Mouse (Mus musculus): Measurements from ENCODE around the gene Mrgprf. TPM values are rescaled to one million over a fixed set of nuclear protein-coding genes. Genes with fewer than 3 reads are reported as not detected.

The Mrgprf gene
- polyA plus RNA-seq, 1 experiment from 2014 or later: 2.7 TPM

DNA sequence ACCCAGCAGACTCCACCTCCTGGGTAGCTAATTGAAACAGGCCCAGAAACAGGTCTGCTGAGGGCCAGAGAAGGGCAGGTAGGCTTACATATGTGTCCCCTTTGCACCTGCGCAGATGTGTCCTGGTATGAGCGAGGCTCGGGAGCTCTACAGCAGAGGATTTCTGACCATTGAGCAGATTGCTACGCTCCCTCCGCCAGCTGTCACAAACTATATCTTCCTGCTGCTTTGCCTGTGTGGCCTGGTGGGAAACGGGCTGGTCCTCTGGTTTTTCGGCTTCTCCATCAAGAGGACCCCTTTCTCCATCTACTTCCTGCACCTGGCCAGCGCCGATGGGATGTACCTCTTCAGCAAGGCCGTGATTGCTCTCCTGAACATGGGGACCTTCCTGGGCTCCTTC, 7.0 kb downstream of the Mrgprf start:
- Histone ChIP-seq H3K9ac (ENCODE audit: low read length) (no peak overlapping the region), H3K9me3 (replicated peaks; ENCODE audit: control insufficient read depth, low read length) (no peaks in the 10 kb centered on the region), H3K4me3 (ENCODE audit: low read depth, low read length) (no peak overlapping the region), H3K36me3 (ENCODE audit: control insufficient read depth, insufficient read depth, low read length) (no peaks in the 10 kb centered on the region), H3K27ac (ENCODE audit: low read depth, low read length) (no peak overlapping the region), H3K4me2 (ENCODE audit: low read length) (no peak overlapping the region), H3K27me3 (replicated peaks; ENCODE audit: control insufficient read depth, insufficient read depth, low read length) (no peaks in the 10 kb centered on the region), H3K4me1 (ENCODE audit: control insufficient read depth, insufficient read depth, low read length) (no peaks in the 10 kb centered on the region)
- ATAC-seq: no peak
- WGBS: 89% methylated on average over 10 of the region's 10 CpGs
- no peak for DNase-seq (ENCODE audit: low spot score)

GRCm38 (mm10) chr7:145308061-145308675, 7.5 kb downstream of the Mrgprf start:
- Histone ChIP-seq H3K27ac (ENCODE audit: low read depth, low read length) (no peak overlapping the region), H3K36me3 (ENCODE audit: control insufficient read depth, insufficient read depth, low read length) (no peaks in the 10 kb centered on the region), H3K9ac (ENCODE audit: low read length) (no peak overlapping the region), H3K4me2 (ENCODE audit: low read length) (no peak overlapping the region), H3K4me3 (ENCODE audit: low read depth, low read length) (no peak overlapping the region), H3K9me3 (replicated peaks; ENCODE audit: control insufficient read depth, low read length) (no peaks in the 10 kb centered on the region), H3K4me1 (ENCODE audit: control insufficient read depth, insufficient read depth, low read length) (no peaks in the 10 kb centered on the region), H3K27me3 (replicated peaks; ENCODE audit: control insufficient read depth, insufficient read depth, low read length) (no peaks in the 10 kb centered on the region)
- WGBS: 86% methylated on average over 30 of the region's 30 CpGs
- ATAC-seq: no peak
- DNase-seq (ENCODE audit: low spot score): no peak

GRCm38 (mm10) chr7:145308866-145309265, 8.2 kb downstream of the Mrgprf start:
- no peaks in the 10 kb centered on the region for H3K27me3 ChIP-seq (replicated peaks; ENCODE audit: control insufficient read depth, insufficient read depth, low read length)
- H3K27ac ChIP-seq (ENCODE audit: low read depth, low read length): no peak overlapping the region
- no peak overlapping the region for H3K4me3 ChIP-seq (ENCODE audit: low read depth, low read length)
- no peak overlapping the region for H3K4me2 ChIP-seq (ENCODE audit: low read length)
- no peak for DNase-seq (ENCODE audit: low spot score)
- H3K9ac ChIP-seq (ENCODE audit: low read length): no peak overlapping the region
- no peaks in the 10 kb centered on the region for H3K4me1 ChIP-seq (ENCODE audit: control insufficient read depth, insufficient read depth, low read length)
- ATAC-seq: no peak
- no peaks in the 10 kb centered on the region for H3K9me3 ChIP-seq (replicated peaks; ENCODE audit: control insufficient read depth, low read length)
- no peaks in the 10 kb centered on the region for H3K36me3 ChIP-seq (ENCODE audit: control insufficient read depth, insufficient read depth, low read length)
- 75% methylated on average over 4 of the region's 4 CpGs for WGBS

DNA sequence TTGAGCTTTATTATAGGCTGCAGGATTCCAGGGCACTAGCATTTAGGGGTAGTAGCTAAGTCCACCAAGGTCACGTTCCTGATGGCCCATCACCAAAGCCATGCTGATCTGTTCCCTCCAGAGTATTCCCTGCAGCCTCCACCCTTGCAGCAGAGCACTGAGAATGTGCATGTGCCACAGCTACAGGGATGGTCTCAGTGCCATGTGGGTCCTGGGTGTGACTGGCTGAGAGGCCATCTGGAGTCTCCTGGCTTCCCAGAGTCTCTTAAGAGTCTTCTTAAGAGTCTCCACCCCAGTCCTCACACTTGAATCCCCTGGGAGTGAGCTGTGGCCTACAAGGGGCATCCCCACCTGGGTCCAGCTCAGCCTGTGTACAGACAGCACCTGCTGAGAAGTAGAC, 9.2 kb downstream of the Mrgprf start:
- no peak overlapping the region for H3K4me2 ChIP-seq (ENCODE audit: low read length)
- H3K36me3 ChIP-seq (ENCODE audit: control insufficient read depth, insufficient read depth, low read length): no peaks in the 10 kb centered on the region
- 96% methylated on average over 1 of the region's 1 CpGs for WGBS
- no peaks in the 10 kb centered on the region for H3K9me3 ChIP-seq (replicated peaks; ENCODE audit: control insufficient read depth, low read length)
- H3K27ac ChIP-seq (ENCODE audit: low read depth, low read length): no peak overlapping the region
- ATAC-seq (no peak), DNase-seq (ENCODE audit: low spot score) (no peak)
- H3K9ac ChIP-seq (ENCODE audit: low read length): no peak overlapping the region
- no peak overlapping the region for H3K4me3 ChIP-seq (ENCODE audit: low read depth, low read length)
- H3K4me1 ChIP-seq (ENCODE audit: control insufficient read depth, insufficient read depth, low read length): no peaks in the 10 kb centered on the region
- H3K27me3 ChIP-seq (replicated peaks; ENCODE audit: control insufficient read depth, insufficient read depth, low read length): no peaks in the 10 kb centered on the region

DNA sequence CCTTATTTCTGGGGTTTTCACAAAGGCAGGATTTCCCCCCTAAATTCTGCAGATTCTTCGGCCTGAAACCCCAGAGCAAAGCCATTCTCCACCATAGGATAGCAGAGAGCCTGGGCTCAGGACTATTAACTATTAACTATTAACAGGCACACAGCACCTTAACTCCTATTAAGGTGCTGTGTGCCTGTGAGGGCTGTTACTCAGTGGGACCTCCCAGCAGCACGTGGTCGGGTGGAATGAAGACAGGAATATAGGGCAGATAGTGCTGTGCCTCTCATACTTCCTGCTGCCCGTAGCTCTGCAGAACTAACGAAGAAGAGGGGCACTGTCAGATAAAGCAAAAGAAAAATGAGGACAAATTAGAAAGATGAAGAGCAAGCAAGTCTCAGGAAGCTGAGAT, 9.9 kb downstream of the Mrgprf start:
- H3K9me3 ChIP-seq (replicated peaks; ENCODE audit: control insufficient read depth, low read length): no peaks in the 10 kb centered on the region
- H3K36me3 ChIP-seq (ENCODE audit: control insufficient read depth, insufficient read depth, low read length): no peaks in the 10 kb centered on the region
- 70% methylated on average over 5 of the region's 5 CpGs for WGBS
- H3K4me2 ChIP-seq (ENCODE audit: low read length): no peak overlapping the region
- ATAC-seq (no peak), DNase-seq (ENCODE audit: low spot score) (no peak)
- no peaks in the 10 kb centered on the region for H3K4me1 ChIP-seq (ENCODE audit: control insufficient read depth, insufficient read depth, low read length)
- no peak overlapping the region for H3K4me3 ChIP-seq (ENCODE audit: low read depth, low read length)
- H3K9ac ChIP-seq (ENCODE audit: low read length): no peak overlapping the region
- no peaks in the 10 kb centered on the region for H3K27me3 ChIP-seq (replicated peaks; ENCODE audit: control insufficient read depth, insufficient read depth, low read length)
- H3K27ac ChIP-seq (ENCODE audit: low read depth, low read length): no peak overlapping the region

DNA sequence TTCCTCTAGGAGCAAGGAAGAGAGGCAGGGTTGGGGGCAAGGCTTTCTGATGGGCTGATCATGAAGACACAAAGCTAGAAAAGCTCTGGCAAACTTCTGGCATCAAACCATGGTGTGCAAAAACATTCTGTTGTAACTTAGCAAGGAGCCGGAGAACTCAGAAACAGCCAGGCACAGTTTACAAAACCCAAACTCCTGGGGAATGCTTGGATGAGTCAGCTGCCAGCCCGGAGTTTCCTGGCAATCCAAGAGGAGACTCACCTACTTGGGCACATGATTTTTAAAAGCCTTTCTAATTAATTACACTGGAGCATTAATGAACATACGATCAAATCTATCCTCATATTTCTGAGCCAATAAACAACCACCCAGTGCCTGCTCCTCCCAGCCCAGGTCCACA, 11.5 kb downstream of the Mrgprf start:
- 83% methylated on average over 3 of the region's 3 CpGs for WGBS
- no peak overlapping the region for H3K9ac ChIP-seq (ENCODE audit: low read length)
- H3K4me3 ChIP-seq (ENCODE audit: low read depth, low read length): no peak overlapping the region
- no peaks in the 10 kb centered on the region for H3K27me3 ChIP-seq (replicated peaks; ENCODE audit: control insufficient read depth, insufficient read depth, low read length)
- no peaks in the 10 kb centered on the region for H3K4me1 ChIP-seq (ENCODE audit: control insufficient read depth, insufficient read depth, low read length)
- no peaks in the 10 kb centered on the region for H3K9me3 ChIP-seq (replicated peaks; ENCODE audit: control insufficient read depth, low read length)
- H3K4me2 ChIP-seq (ENCODE audit: low read length): no peak overlapping the region
- H3K36me3 ChIP-seq (ENCODE audit: control insufficient read depth, insufficient read depth, low read length): no peaks in the 10 kb centered on the region
- no peak for DNase-seq (ENCODE audit: low spot score)
- no peak overlapping the region for H3K27ac ChIP-seq (ENCODE audit: low read depth, low read length)
- no peak for ATAC-seq

DNA sequence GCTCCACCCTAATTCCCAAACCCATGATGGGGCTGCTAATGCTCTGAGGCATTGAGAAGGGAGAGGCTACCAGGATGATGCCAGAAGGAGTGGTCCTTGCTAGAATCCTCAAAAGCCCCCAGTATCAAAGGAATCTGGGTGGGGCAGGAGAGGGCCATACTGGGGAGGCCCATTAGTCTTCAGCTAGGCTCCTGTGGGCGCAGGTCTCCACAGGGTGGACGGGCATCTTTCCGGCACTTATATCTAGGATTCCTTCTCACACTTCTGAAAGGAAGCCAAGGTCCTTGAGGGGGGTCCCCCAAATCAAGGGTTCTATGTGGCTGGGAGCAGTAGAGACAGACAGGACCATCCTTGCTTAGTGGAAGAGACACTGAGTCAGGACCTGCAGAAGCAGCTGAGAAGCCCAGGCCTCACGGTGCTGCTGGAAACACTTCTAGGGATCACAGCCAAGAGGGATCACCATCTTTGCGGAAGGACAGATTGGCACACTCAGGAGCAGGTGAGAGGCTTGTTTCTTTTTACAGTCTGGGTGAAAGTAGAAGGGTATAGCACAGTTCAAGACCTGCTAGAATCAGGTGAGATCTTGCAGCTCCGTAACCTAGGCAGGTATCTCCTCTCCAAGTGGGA, 14.3 kb downstream of the Mrgprf start, which contains the start of gene Mrgprd:
TSS of gene Mrgprd (plus strand) at position 51 of the 627 bp plus-strand sequence.
- Histone ChIP-seq H3K36me3 (ENCODE audit: control insufficient read depth, insufficient read depth, low read length) (no peaks in the 10 kb centered on the region), H3K27ac (ENCODE audit: low read depth, low read length) (no peak within 1 kb of the TSS), H3K9ac (ENCODE audit: low read length) (no peak within 1 kb of the TSS), H3K9me3 (replicated peaks; ENCODE audit: control insufficient read depth, low read length) (no peaks in the 10 kb centered on the region), H3K4me1 (ENCODE audit: control insufficient read depth, insufficient read depth, low read length) (no peaks in the 10 kb centered on the region), H3K4me3 (ENCODE audit: low read depth, low read length) (no peak within 1 kb of the TSS), H3K4me2 (ENCODE audit: low read length) (no peak within 1 kb of the TSS), H3K27me3 (replicated peaks; ENCODE audit: control insufficient read depth, insufficient read depth, low read length) (no peaks in the 10 kb centered on the region)
- DNase-seq (ENCODE audit: low spot score) (no peak), ATAC-seq (no peak)
- WGBS: 90% methylated on average over 6 of the region's 6 CpGs

DNA sequence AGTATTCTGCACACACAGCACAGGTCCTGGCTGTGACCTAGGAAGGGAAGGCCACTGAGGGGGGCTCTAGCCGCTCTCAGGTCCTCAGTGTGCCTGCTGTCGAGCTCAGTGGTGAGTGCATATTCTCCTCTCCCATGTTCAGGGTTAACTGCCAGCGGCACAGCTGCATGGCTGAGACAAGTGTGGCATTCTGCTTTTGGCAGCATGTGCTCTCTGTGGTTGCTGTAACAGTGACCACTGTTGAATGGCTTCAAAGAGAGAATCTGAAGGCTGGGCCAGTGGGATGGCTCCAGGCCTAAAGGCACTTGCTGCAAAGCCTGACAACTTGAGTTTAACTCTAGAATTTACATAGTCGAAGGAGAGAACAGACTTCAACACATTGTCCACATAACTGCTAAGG, 16.9 kb downstream of the Mrgprf start:
- DNase-seq (ENCODE audit: low spot score) (no peak), ATAC-seq (no peak)
- 76% methylated on average over 4 of the region's 4 CpGs for WGBS
- Histone ChIP-seq H3K9me3 (replicated peaks; ENCODE audit: control insufficient read depth, low read length) (no peaks in the 10 kb centered on the region), H3K4me1 (ENCODE audit: control insufficient read depth, insufficient read depth, low read length) (no peaks in the 10 kb centered on the region), H3K4me2 (ENCODE audit: low read length) (no peak overlapping the region), H3K27me3 (replicated peaks; ENCODE audit: control insufficient read depth, insufficient read depth, low read length) (no peaks in the 10 kb centered on the region), H3K27ac (ENCODE audit: low read depth, low read length) (no peak overlapping the region), H3K9ac (ENCODE audit: low read length) (no peak overlapping the region), H3K36me3 (ENCODE audit: control insufficient read depth, insufficient read depth, low read length) (no peaks in the 10 kb centered on the region), H3K4me3 (ENCODE audit: low read depth, low read length) (no peak overlapping the region)

DNA sequence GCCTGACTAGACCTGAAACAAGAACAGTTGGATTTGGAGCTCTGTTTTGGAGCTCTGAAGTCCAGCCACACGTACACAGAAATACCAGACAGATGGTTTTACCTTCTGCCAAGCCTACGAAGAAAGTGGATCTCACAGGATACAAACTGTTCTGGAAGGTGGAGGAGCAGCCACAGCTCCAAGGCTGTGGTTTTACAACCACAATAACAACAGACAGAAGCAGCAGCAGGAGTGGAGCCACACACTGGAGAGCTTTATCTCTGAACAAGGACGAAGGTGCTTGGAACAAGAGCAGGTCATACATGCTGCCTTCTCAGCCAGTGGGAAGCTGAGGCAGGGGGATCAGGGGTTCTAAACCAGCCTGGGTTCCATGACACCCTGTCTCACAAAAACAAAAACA, 18.9 kb downstream of the Mrgprf start:
- no peaks in the 10 kb centered on the region for H3K9me3 ChIP-seq (replicated peaks; ENCODE audit: control insufficient read depth, low read length)
- H3K9ac ChIP-seq (ENCODE audit: low read length): no peak overlapping the region
- H3K4me1 ChIP-seq (ENCODE audit: control insufficient read depth, insufficient read depth, low read length): no peaks in the 10 kb centered on the region
- no peaks in the 10 kb centered on the region for H3K27me3 ChIP-seq (replicated peaks; ENCODE audit: control insufficient read depth, insufficient read depth, low read length)
- DNase-seq (ENCODE audit: low spot score) (no peak), ATAC-seq (no peak)
- no peak overlapping the region for H3K4me2 ChIP-seq (ENCODE audit: low read length)
- no peak overlapping the region for H3K27ac ChIP-seq (ENCODE audit: low read depth, low read length)
- H3K4me3 ChIP-seq (ENCODE audit: low read depth, low read length): no peak overlapping the region
- H3K36me3 ChIP-seq (ENCODE audit: control insufficient read depth, insufficient read depth, low read length): no peaks in the 10 kb centered on the region
- WGBS: 71% methylated on average over 3 of the region's 3 CpGs
